Mouse (Mus musculus): ENCODE data around the gene Atp1b1.

DNA sequence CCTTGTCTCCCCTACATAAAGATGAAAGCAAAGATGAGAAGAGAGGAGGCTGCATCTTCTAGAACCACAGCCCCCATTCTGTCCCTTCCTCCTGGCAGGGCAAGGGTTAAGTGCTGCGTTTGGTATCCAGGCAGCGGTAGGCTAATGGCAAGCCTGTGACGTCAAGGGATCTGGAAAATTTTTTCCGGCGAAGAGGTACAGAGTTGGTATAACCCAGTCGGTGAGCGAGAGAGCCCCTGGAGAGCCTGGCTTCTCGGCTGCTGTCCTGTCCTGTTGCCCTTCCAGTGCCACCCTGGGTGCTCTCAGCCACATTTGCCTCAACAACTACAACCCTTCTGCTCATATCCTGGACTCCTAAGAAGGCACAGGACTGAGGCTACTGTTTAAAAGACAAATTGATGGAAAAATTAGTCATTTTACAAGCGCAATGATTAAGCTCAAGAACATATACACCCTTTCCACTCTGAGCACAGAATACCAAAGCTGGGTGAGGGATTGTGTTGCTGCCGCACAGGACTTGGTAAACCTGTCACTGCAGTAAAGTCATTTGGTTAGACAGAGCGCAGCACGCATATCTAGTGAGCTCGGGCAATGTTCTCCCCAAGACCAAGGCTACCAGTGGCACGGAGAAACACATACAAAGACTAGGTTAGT is 3.3 kb downstream of the Atp1b1 start:
- TF ChIP-seq EP300 (IDR thresholded peaks at IDR 0.05; ENCODE audit: insufficient read depth, low read depth, low read length) (no peak), POLR2A (IDR thresholded peaks at IDR 0.05; ENCODE audit: insufficient read depth, low read length) (no peak), CTCF (IDR thresholded peaks at IDR 0.05; ENCODE audit: low read depth, low read length) (no peak)

Data from ES-Bruce4 (cell line).